In the genomic region with DNA sequence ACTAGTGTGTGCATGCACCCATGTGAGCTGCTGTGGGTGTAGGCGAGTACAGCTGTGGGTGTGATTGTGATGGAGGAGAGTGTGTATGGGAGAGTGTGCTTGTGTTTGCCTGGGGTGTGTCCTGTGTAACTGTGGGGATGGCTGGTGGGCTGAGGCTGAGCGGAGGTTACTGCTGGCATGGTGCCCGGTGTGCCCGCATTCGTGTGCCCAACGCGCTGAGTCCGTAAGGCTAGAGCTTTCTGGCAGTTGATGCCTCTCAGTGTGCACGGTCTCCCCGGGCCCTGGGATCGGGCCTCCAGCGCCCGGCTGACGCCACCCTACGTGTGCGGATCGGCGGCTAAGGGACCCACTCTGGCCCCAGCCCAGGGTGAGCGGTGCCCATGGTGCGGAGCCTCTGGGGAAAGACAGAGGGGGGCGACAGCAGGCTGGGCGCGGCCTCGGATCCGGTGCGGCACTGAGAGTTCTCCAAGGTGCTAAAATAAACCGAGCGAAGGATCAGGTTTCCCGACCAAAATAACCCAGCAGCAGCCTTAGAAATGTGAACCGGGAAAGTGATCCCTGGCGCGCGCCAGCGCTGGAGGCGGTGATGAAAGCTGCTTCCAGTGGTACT, we compare ENCODE assay signal across 8 mouse cellular contexts. TPM values are rescaled to one million over a fixed set of nuclear protein-coding genes. Genes with fewer than 3 reads are reported as not detected.
DNase-seq lines count a peak whose midpoint lies in the region; ATAC-seq and TF ChIP-seq lines count a peak whose summit lies in the region.

No protein-coding gene starts in this region.

- WGBS in forebrain, embryonic 10.5 days, result 11% methylated on average over 35 of the region's 35 CpGs
- 5% methylated on average over 35 of the region's 35 CpGs for WGBS in limb, embryonic 15.5 days

- no peaks in the 10 kb centered on the region for H3K36me3 ChIP-seq in E14TG2a.4 (ENCODE audit: insufficient read depth, low read length)
- no peaks in the 10 kb centered on the region for H3K36me3 ChIP-seq in forebrain, embryonic 10.5 days (replicated peaks)
- H3K36me3 ChIP-seq in limb, embryonic 15.5 days, result no peaks in the 10 kb centered on the region

- ATAC-seq in limb, embryonic 15.5 days (ENCODE audit: insufficient number of reproducible peaks, low FRiP score, low TSS enrichment, low read depth), result no peak

- intact Hi-C loops in heart, postnatal 10 days (cut with DNase I), result no loop called here

- peaks cover 79% of the 10 kb centered on the region for H3K27me3 ChIP-seq in E14TG2a.4 (ENCODE audit: insufficient read depth, low read length)
- H3K27me3 ChIP-seq in forebrain, embryonic 10.5 days (ENCODE audit: poor library complexity, severe bottlenecking), result peaks cover 73% of the 10 kb centered on the region
- peaks cover 49% of the 10 kb centered on the region for H3K27me3 ChIP-seq in limb, embryonic 15.5 days

- peak overlapping the region; percentile 57 for H3K4me2 ChIP-seq in limb, embryonic 15.5 days

- TF ChIP-seq CTCF in E14TG2a.4 (conservative IDR thresholded peaks at IDR 0.05; ENCODE audit: low read length), result no peak

- DNase-seq in cerebellum, postnatal 25 days, result peak; percentile 37 to 41
- no peak for DNase-seq in cerebellum, adult 11 months
- no peak for DNase-seq in forebrain, embryonic 10.5 days (ENCODE audit: extremely low spot score, low spot score)
- DNase-seq in heart, postnatal 10 days, result peak; percentile 67 to 75
- peak; percentile 59 for DNase-seq in right cerebral cortex, postnatal 14 days
- no peak for DNase-seq in adrenal gland, postnatal 25 days

- H3K4me1 ChIP-seq in E14TG2a.4 (replicated peaks; ENCODE audit: low read depth, low read length), result peaks cover 23% of the 10 kb centered on the region
- peaks cover 27% of the 10 kb centered on the region for H3K4me1 ChIP-seq in forebrain, embryonic 10.5 days
- H3K4me1 ChIP-seq in limb, embryonic 15.5 days, result peaks cover 25% of the 10 kb centered on the region

- H3K9me3 ChIP-seq in E14TG2a.4 (ENCODE audit: low read length), result no peaks in the 10 kb centered on the region
- H3K9me3 ChIP-seq in forebrain, embryonic 10.5 days, result no peaks in the 10 kb centered on the region
- no peaks in the 10 kb centered on the region for H3K9me3 ChIP-seq in limb, embryonic 15.5 days

- H3K27ac ChIP-seq in forebrain, embryonic 10.5 days, result no peak overlapping the region
- H3K27ac ChIP-seq in limb, embryonic 15.5 days, result peak overlapping the region; percentile 6; the same call in 1 of the 2 replicates

- H3K4me3 ChIP-seq in E14TG2a.4 (replicated peaks; ENCODE audit: low read length), result peak overlapping the region; percentile 70
- peak overlapping the region; percentile 37 for H3K4me3 ChIP-seq in forebrain, embryonic 10.5 days
- peak overlapping the region; percentile 28 for H3K4me3 ChIP-seq in limb, embryonic 15.5 days

- peak overlapping the region; percentile 31; the same call in 1 of the 2 replicates for H3K9ac ChIP-seq in limb, embryonic 15.5 days

RNA-seq across cellular contexts. Expression of a gene that starts 3.8 kb away (rescaled TPM):
- 1.3 and 1.5 TPM in 2 replicates for polyA plus RNA-seq in forebrain, embryonic 10.5 days (2016; fragmentation: Nextera tagmentation; extraction: Ambion mirVana)
- total RNA-seq in heart, postnatal 10 days (2021), result 10 to 100 TPM; 24.3 to 38.1 TPM
- polyA plus RNA-seq in limb, embryonic 15.5 days (2015; fragmentation: Nextera tagmentation; extraction: Ambion mirVana), result 4.1 and 5.3 TPM in 2 replicates
- total RNA-seq in adrenal gland, postnatal 25 days (2021), result 8.9 and 12.1 TPM in 2 replicates

RNA-seq across cellular contexts. Expression of a gene that starts 6.9 kb away (rescaled TPM):
- polyA plus RNA-seq in forebrain, embryonic 10.5 days (2016; fragmentation: Nextera tagmentation; extraction: Ambion mirVana), result 4.8 and 5.3 TPM in 2 replicates
- 10 to 100 TPM; 29.3 to 31.6 TPM for total RNA-seq in heart, postnatal 10 days (2021)
- polyA plus RNA-seq in limb, embryonic 15.5 days (2015; fragmentation: Nextera tagmentation; extraction: Ambion mirVana), result 7.2 and 11.3 TPM in 2 replicates
- total RNA-seq in adrenal gland, postnatal 25 days (2021), result 6.9 TPM in 2 replicates

Comparison
In these comparisons a context has a peak if more than half of its experiments do, and no peak if none do; other contexts are left out.
1. DNase-seq: peak in cerebellum, postnatal 25 days (2 of 2), heart, postnatal 10 days (2 of 2) and right cerebral cortex, postnatal 14 days (single experiment); none in cerebellum, adult 11 months (single experiment), forebrain, embryonic 10.5 days (single experiment) and adrenal gland, postnatal 25 days (single experiment).
2. Peak in every context shown above with its lines, with median percentiles within 50 percentile points of each other: H3K4me3 ChIP-seq.